Mouse (Mus musculus): ENCODE results near the gene Plcb4. TPM values are rescaled to one million over a fixed set of nuclear protein-coding genes. Genes with fewer than 3 reads are reported as not detected.

Gene Plcb4
- 5.1 TPM for total RNA-seq (2023)

DNA sequence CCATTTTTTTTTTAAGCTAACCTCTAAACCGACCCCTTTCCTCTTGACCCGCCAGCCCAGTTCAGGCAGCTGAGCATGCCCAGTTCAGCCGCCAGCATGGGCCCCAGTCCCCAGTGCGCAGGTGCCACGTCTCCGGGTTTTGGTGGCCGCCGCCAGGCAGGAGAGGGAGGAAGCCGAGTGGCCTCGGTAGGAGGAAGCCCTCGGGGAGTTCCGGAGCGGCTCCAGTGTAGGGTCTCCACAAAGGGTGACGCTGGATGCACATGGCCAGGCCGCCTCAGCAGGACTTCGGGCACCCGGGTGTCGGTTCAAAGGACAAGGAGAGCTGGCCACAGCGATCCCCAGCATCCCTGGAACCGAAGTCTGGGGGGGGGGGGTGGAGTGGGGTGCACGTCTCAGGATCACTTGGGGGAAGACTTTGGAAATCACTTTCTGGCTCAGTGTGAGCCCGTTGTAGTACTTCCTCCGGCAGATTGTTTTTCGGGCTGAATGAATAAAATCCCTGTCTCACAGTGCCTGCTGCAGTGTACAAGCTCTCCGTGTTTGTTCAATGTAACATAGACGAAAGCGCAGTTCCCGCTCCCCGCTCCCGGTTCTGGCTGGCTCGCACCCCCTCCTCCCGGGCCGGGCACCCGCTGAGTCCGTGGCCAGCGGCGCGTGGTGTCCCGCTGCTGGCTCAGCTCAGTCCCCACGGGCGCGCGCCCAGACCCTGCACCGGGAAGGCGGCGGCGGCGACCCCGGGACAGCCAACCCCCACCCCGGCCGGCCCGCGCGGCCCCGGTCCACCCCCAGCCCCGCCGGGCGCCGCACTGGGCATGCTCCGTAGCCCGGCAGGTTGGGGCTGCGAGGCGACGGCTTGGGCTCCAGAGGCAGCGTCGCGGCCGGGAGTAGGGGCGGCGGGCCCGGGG is at the start of gene Plcb4:
Gene Plcb4, plus strand, starts transcription at position 526 of the 905 bp plus-strand sequence.

DNA sequence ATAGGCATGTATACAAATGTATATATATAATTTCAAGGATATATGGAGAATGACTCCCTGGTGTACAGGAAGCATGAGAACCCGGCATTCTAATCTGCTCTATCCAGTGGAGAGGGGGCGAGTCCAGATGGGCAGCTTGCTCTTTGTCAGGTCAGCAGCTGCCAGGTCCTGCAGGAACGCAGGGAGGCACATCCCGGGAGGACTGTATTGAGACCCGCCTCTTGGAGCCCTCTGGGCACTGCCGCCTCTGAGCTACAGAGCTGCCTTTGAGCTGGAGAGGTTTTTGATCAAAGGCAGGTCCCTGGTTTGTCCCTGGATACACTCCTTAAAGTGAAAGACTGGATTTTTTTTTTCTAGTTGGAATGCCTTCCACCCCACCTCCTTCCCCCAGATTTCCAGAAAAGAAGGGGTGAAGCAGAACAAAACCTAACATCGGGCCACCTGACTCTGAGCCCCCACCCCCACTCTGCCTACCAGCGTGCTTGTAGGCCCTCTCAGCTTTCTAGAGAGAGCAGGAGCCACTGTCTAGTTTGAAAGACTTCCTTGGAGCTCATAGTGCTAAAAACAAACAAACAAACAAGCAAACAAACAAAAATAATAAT is 393.0 kb downstream of the Plcb4 start, which contains the start of gene Lamp5:
Gene Lamp5, plus strand, starts transcription at position 552 of the 602 bp plus-strand sequence.

Data from CD8-positive naive resting alpha-beta T cell, adult 57 days (primary cell).